22 mouse cellular contexts compared by ENCODE assay signal in genomic region chr15:79972186-79972585, GRCm38 (mm10).
"Had no signal": no experiment of that assay in that cellular context is flagged by ENCODE, and none has a peak within 500 bp of the region (broad histone marks: within the 10 kb centered on the region; RNA-seq: fewer than 3 reads in every experiment).

No protein-coding gene starts in this region.

- H3K36me3 ChIP-seq: heart, embryonic 13.5 days; heart, embryonic 15.5 days; hindbrain, embryonic 13.5 days; hindbrain, embryonic 15.5 days; kidney, embryonic 15.5 days; limb, embryonic 13.5 days; limb, embryonic 15.5 days; liver, embryonic 12.5 days had no signal

- DNase-seq: gastrocnemius, postnatal 14 days; gastrocnemius, postnatal 36 days; heart, adult 11 months; heart, adult 2 months; heart, postnatal 14 days; heart, postnatal 36 days; kidney, adult 11 months; kidney, adult 2 months; kidney, adult 9 months; kidney, postnatal 14 days; kidney, postnatal 36 days; layer of hippocampus, adult 9-11 months; layer of hippocampus, postnatal 36 days; left cerebral cortex, postnatal 4 days had no signal

- H3K9me3 ChIP-seq: heart, embryonic 13.5 days; heart, embryonic 15.5 days; hindbrain, embryonic 13.5 days; hindbrain, embryonic 15.5 days; kidney, embryonic 15.5 days; limb, embryonic 13.5 days; limb, embryonic 15.5 days; liver, embryonic 12.5 days had no signal

- H3K4me1 ChIP-seq: heart, embryonic 13.5 days; heart, embryonic 15.5 days; hindbrain, embryonic 13.5 days; hindbrain, embryonic 15.5 days; kidney, embryonic 15.5 days; limb, embryonic 13.5 days; limb, embryonic 15.5 days; liver, embryonic 12.5 days had no signal

- H3K4me3 ChIP-seq: heart, adult 2 months; heart, embryonic 13.5 days; heart, embryonic 15.5 days; hindbrain, embryonic 13.5 days; hindbrain, embryonic 15.5 days; kidney, embryonic 15.5 days; limb, embryonic 13.5 days; limb, embryonic 15.5 days; liver, embryonic 12.5 days had no signal

- H3K27me3 ChIP-seq: heart, embryonic 13.5 days; heart, embryonic 15.5 days; hindbrain, embryonic 13.5 days; hindbrain, embryonic 15.5 days; kidney, embryonic 15.5 days; limb, embryonic 13.5 days; limb, embryonic 15.5 days; liver, embryonic 12.5 days had no signal
